Mouse (Mus musculus) left cerebral cortex, postnatal 36 days (tissue): ENCODE measurements around the gene Kcnq4. TPM values are rescaled to one million over a fixed set of nuclear protein-coding genes. Genes with fewer than 3 reads are reported as not detected.

Experiments used
- microRNA-seq: library from miRNA; unstranded; fragments of <30 nt; microRNA quantifications from one replicate; pipeline ENCODE4 v1.2.0, GENCODE M21; 2022
- total RNA-seq, 2 experiments: library from RNA; stranded (reverse); gene quantifications; 2 replicates each; pipeline ENCODE4 v1.2.3; 2021

Kcnq4 gene
- total RNA-seq, 2 experiments from 2014 or later: 6.5 to 7.7 TPM

Small RNAs within 50 kb of the gene (microRNA-seq; reads per million reads assigned to microRNA genes)
- gene Mir30c-1: 133 reads per million, percentile 59 among the genes with 10 or more reads in this experiment
- not detected for gene Mir30e
- gene Mir30f: not detected

Other genes with a start within 250 kb of the Kcnq4 start
- gene Slfnl1, start 216.4 kb downstream of the Kcnq4 start, total RNA-seq: not detected
- gene Ctps, start 178.3 kb downstream of the Kcnq4 start, total RNA-seq: 10 to 100 TPM; 42.7 to 46.1 TPM
- not detected for gene Gm8439, start 159.9 kb downstream of the Kcnq4 start, total RNA-seq
- gene Cited4, start 82.0 kb downstream of the Kcnq4 start, total RNA-seq: 10 to 100 TPM; 19.3 to 25.5 TPM
- gene Nfyc, start 83.0 kb upstream of the Kcnq4 start, total RNA-seq: 10 to 100 TPM; 40.7 to 48.4 TPM
- gene Rims3, start 106.2 kb upstream of the Kcnq4 start, total RNA-seq: 100 to 1,000 TPM; 122 to 134 TPM
- 10 to 100 TPM in 1 of 2 experiments, 1 to 10 TPM in 1; 8.9 to 11.7 TPM for gene Exo5, start 176.4 kb upstream of the Kcnq4 start, total RNA-seq
- 1 to 10 TPM; 1.3 to 2.1 TPM for gene Zfp69, start 203.1 kb upstream of the Kcnq4 start, total RNA-seq